Mouse (Mus musculus) CH12.LX (cell line): Measurements from ENCODE around the gene Ptprk. TPM values are rescaled to one million over a fixed set of nuclear protein-coding genes. Genes with fewer than 3 reads are reported as not detected.

ENCODE experiments used
- DNase-seq: peaks from one replicate; pipeline ENCODE4 v3.0.0-alpha.2; 2013; ENCODE audit errors: extremely low read depth
- H3K27ac ChIP-seq: 2 replicates; pipeline ENCODE4 v1.5.1; 2012; ENCODE audit warnings: low read depth, mild to moderate bottlenecking, control low read depth, moderate library complexity; ENCODE audit not compliant: insufficient read depth
- H3K27me3 ChIP-seq: replicated peaks from 2 replicates; pipeline ENCODE3; 2012; ENCODE audit warnings: inconsistent platforms
- H3K36me3 ChIP-seq, 2 experiments: replicated peaks in 1 of 2; 2 replicates each; pipeline versions ENCODE3 to v1.6.1; 2012; ENCODE audit warnings: inconsistent platforms in 1 of 2, low read length in 1 of 2, mild to moderate bottlenecking in 1 of 2, mixed read lengths in 1 of 2, moderate library complexity in 1 of 2; ENCODE audit not compliant: control insufficient read depth in 1 of 2, insufficient read depth in 1 of 2
- H3K4me1 ChIP-seq, 2 experiments: 2 replicates each; pipeline ENCODE4 v1.6.1; 2012; ENCODE audit warnings: inconsistent platforms in 1 of 2, moderate library complexity in 1 of 2; ENCODE audit not compliant: insufficient read depth in 2 of 2, control insufficient read depth in 1 of 2
- H3K4me2 ChIP-seq: 2 replicates; pipeline ENCODE4 v1.6.1; 2012; ENCODE audit warnings: low read depth, mild to moderate bottlenecking, control low read depth; ENCODE audit not compliant: poor library complexity, insufficient read depth, severe bottlenecking
- H3K4me3 ChIP-seq, 3 experiments: fragments of 150-350 bp in 1 of 3; sonication (generic) in 1 of 3; replicated peaks in 1 of 3; 2 replicates each; pipeline versions ENCODE3 to v1.5.1; 2011 to 2012; ENCODE audit warnings: low read depth in 2 of 3, low read length in 2 of 3, mild to moderate bottlenecking in 2 of 3, moderate library complexity in 2 of 3, control low read depth in 1 of 3, improper control_type of control experiment in 1 of 3, inconsistent platforms in 1 of 3, mixed read lengths in 1 of 3; ENCODE audit not compliant: poor library complexity in 1 of 3
- H3K79me2 ChIP-seq: replicated peaks from 2 replicates; pipeline ENCODE4 v1.6.1; 2012; ENCODE audit warnings: mild to moderate bottlenecking, moderate library complexity; ENCODE audit not compliant: control insufficient read depth, poor library complexity, insufficient read depth, severe bottlenecking; ENCODE audit errors: extremely low read depth
- H3K9ac ChIP-seq: 2 replicates; pipeline ENCODE4 v1.6.1; 2012; ENCODE audit warnings: low read depth, mild to moderate bottlenecking, control low read depth, moderate library complexity; ENCODE audit not compliant: insufficient read depth
- H3K9me3 ChIP-seq: replicated peaks from 2 replicates; pipeline ENCODE3; 2012; ENCODE audit warnings: low read length, inconsistent platforms, mixed read lengths
- BHLHE40 ChIP-seq: IDR thresholded peaks from 2 replicates; pipeline ENCODE4 v1.6.1; 2011; ENCODE audit warnings: mild to moderate bottlenecking, low read depth, low read length, improper control_type of control experiment
- E2F4 ChIP-seq: IDR thresholded peaks from 2 replicates; pipeline ENCODE4 v1.6.1; 2011; ENCODE audit warnings: low read depth, low read length, improper control_type of control experiment; ENCODE audit not compliant: insufficient replicate concordance
- ELF1 ChIP-seq: IDR thresholded peaks from 2 replicates; pipeline ENCODE4 v1.6.1; 2014; ENCODE audit warnings: low read depth, mild to moderate bottlenecking, inconsistent platforms, low read length, improper control_type of control experiment
- GABPA ChIP-seq: IDR thresholded peaks from 2 replicates; pipeline ENCODE4 v1.6.1; 2012; ENCODE audit warnings: low read depth, low read length, improper control_type of control experiment, inconsistent platforms; ENCODE audit not compliant: insufficient replicate concordance
- HCFC1 ChIP-seq: IDR thresholded peaks from 2 replicates; pipeline ENCODE4 v1.6.1; 2012; ENCODE audit warnings: low read depth, mild to moderate bottlenecking, inconsistent platforms, low read length, improper control_type of control experiment
- JUN ChIP-seq: IDR thresholded peaks from 2 replicates; pipeline ENCODE4 v1.6.1; 2011; ENCODE audit warnings: low read depth, mild to moderate bottlenecking, low read length, improper control_type of control experiment, moderate library complexity; ENCODE audit not compliant: insufficient read depth
- KAT2A ChIP-seq: IDR thresholded peaks from 2 replicates; pipeline ENCODE4 v1.6.1; 2012; ENCODE audit warnings: low read length, improper control_type of control experiment, inconsistent platforms; ENCODE audit not compliant: insufficient replicate concordance
- MAX ChIP-seq: IDR thresholded peaks from 2 replicates; pipeline ENCODE4 v1.6.1; 2011; ENCODE audit warnings: low read length, improper control_type of control experiment
- MYC ChIP-seq: IDR thresholded peaks from 2 replicates; pipeline ENCODE4 v1.6.1; 2011; ENCODE audit warnings: low read depth, mild to moderate bottlenecking, improper control_type of control experiment, low read length
- NELFE ChIP-seq: IDR thresholded peaks from 2 replicates; pipeline ENCODE4 v1.6.1; 2011; ENCODE audit warnings: low read depth, low read length, improper control_type of control experiment
- POLR2A ChIP-seq: IDR thresholded peaks from 2 replicates; pipeline ENCODE4 v1.6.1; 2011; ENCODE audit warnings: low read depth, mild to moderate bottlenecking, improper control_type of control experiment, low read length
- RCOR1 ChIP-seq: conservative IDR thresholded peaks from 2 replicates; pipeline ENCODE4 v1.6.1; 2012; ENCODE audit warnings: low read depth, mild to moderate bottlenecking, inconsistent platforms, low read length, improper control_type of control experiment
- SIN3A ChIP-seq: IDR thresholded peaks from 2 replicates; pipeline ENCODE4 v1.6.1; 2012; ENCODE audit warnings: low read length, improper control_type of control experiment, inconsistent platforms
- SMC3 ChIP-seq: IDR thresholded peaks from 2 replicates; pipeline ENCODE4 v1.6.1; 2011; ENCODE audit warnings: low read depth, low read length, improper control_type of control experiment
- TCF12 ChIP-seq: IDR thresholded peaks from 2 replicates; pipeline ENCODE4 v1.6.1; 2014; ENCODE audit warnings: low read depth, mild to moderate bottlenecking, inconsistent platforms, low read length, improper control_type of control experiment
- USF2 ChIP-seq: conservative IDR thresholded peaks from 2 replicates; pipeline ENCODE4 v1.6.1; 2011; ENCODE audit warnings: low read depth, low read length, improper control_type of control experiment
- ZMIZ1 ChIP-seq: IDR thresholded peaks from 2 replicates; pipeline ENCODE4 v1.6.1; 2012; ENCODE audit warnings: low read depth, mild to moderate bottlenecking, inconsistent platforms, low read length, improper control_type of control experiment
- ZNF384 ChIP-seq: IDR thresholded peaks from 2 replicates; pipeline ENCODE4 v1.6.1; 2012; ENCODE audit warnings: low read depth, low read length, improper control_type of control experiment, inconsistent platforms
- dilution Hi-C: fragments of 300-500 bp; cut with MboI; formaldehyde crosslinking; loops from 2 replicates; pipeline ENCODE4 v1.14.3; 2020; ENCODE audit warnings: low sequenced_read_pairs; ENCODE audit not compliant: extremely low pct_unique_long_range_greater_than_20kb, extremely low pct_ligation_motif_present
- in situ Hi-C: fragments of 300-500 bp; cut with MboI; formaldehyde crosslinking; loops from 3 replicates; pipeline ENCODE4 v1.14.3; 2019; ENCODE audit warnings: low sequenced_read_pairs, low pct_ligation_motif_present, low pct_unique_long_range_greater_than_20kb, mixed read lengths
- polyA plus RNA-seq: library from polyadenylated mRNA; unstranded; fragments of >175 nt; gene quantifications from 2 replicates; pipeline ENCODE4 v1.2.1, GENCODE M21; 2012; ENCODE audit warnings: low read depth; ENCODE audit not compliant: insufficient read length
- total RNA-seq, 2 experiments: library from RNA; depleted of rRNA; stranded (reverse); fragments of 300-350 nt in 1 of 2; fragments of >200 nt in 1 of 2; gene quantifications; 2 replicates each; pipeline ENCODE4 v1.2.3; 2012 to 2014

Ptprk gene
- total and polyA plus RNA-seq, 3 experiments = not detected

GRCm38 (mm10) chr10:28593566-28594292 lies 519.1 kb downstream of the Ptprk start:
- no peak overlapping the region for H3K4me3 ChIP-seq
- no peaks in the 10 kb centered on the region for H3K36me3 ChIP-seq
- no peak for TF ChIP-seq KAT2A
- no peak for TF ChIP-seq USF2
- no peak for TF ChIP-seq HCFC1
- TF ChIP-seq SMC3 = no peak
- H3K9me3 ChIP-seq = peaks cover 6% of the 10 kb centered on the region
- no peaks in the 10 kb centered on the region for H3K27me3 ChIP-seq
- no peaks in the 10 kb centered on the region for H3K79me2 ChIP-seq
- no peak overlapping the region for H3K27ac ChIP-seq
- no peak overlapping the region for H3K4me2 ChIP-seq
- dilution Hi-C loops (no loop called here), in situ Hi-C loops (no loop called here)
- no peak for DNase-seq
- H3K4me1 ChIP-seq = no peaks in the 10 kb centered on the region
- H3K9ac ChIP-seq = no peak overlapping the region

- dilution Hi-C loops = no loop called here
- DNase-seq = no peak
- Histone ChIP-seq H3K4me1 (no peaks in the 10 kb centered on the region), H3K27ac (no peak overlapping the region), H3K4me3 (no peak overlapping the region), H3K4me2 (no peak overlapping the region), H3K9me3 (peaks cover 4% of the 10 kb centered on the region)
- TF ChIP-seq GABPA (no peak), ZMIZ1 (no peak), ZNF384 (no peak), ELF1 (no peak), BHLHE40 (no peak), RCOR1 (no peak), NELFE (no peak), SIN3A (no peak), MYC (no peak), HCFC1 (no peak), TCF12 (no peak), E2F4 (no peak), KAT2A (no peak), MAX (no peak), JUN (no peak), POLR2A (no peak)
- TF ChIP-seq, all 38 proteins: peak for 0
- Histone ChIP-seq H3K79me2 (no peaks in the 10 kb centered on the region), H3K27me3 (no peaks in the 10 kb centered on the region), H3K9ac (no peak overlapping the region), H3K36me3 (no peaks in the 10 kb centered on the region)
- in situ Hi-C loops = no loop called here
These were observed 522.3 kb downstream of the Ptprk start for GRCm38 (mm10) chr10:28596897-28597296.
